Mouse (Mus musculus) MEL (cell line): Measurements from ENCODE around the gene Hba-x. TPM values are rescaled to one million over a fixed set of nuclear protein-coding genes. Genes with fewer than 3 reads are reported as not detected.

Experiments used
- DNase-seq: peaks from one replicate; pipeline ENCODE4 v3.0.0; 2011; ENCODE audit warnings: low read depth, low spot score
- H3K27ac ChIP-seq: 2 replicates; pipeline ENCODE4 v1.5.1; 2012; ENCODE audit warnings: low read depth, mild to moderate bottlenecking, control low read depth, low read length, moderate library complexity; ENCODE audit not compliant: control insufficient read depth
- H3K27me3 ChIP-seq, 2 experiments: fragments of 150-350 bp in 1 of 2; sonication (generic) in 1 of 2; 2 replicates each; pipeline ENCODE4 v1.6.1; 2012; ENCODE audit warnings: low read length in 2 of 2, mild to moderate bottlenecking in 2 of 2, improper control_type of control experiment in 1 of 2, moderate library complexity in 1 of 2; ENCODE audit not compliant: insufficient read depth in 2 of 2, control insufficient read depth in 1 of 2
- H3K36me3 ChIP-seq, 2 experiments: 2 replicates each; pipeline ENCODE4 v1.6.1; 2012 to 2014; ENCODE audit warnings: low read length in 2 of 2, improper control_type of control experiment in 1 of 2, inconsistent platforms in 1 of 2, mild to moderate bottlenecking in 1 of 2; ENCODE audit not compliant: insufficient read depth in 2 of 2, control insufficient read depth in 1 of 2
- H3K4me1 ChIP-seq, 2 experiments: fragments of 150-350 bp in 1 of 2; sonication (generic) in 1 of 2; 2 replicates each; pipeline ENCODE4 v1.6.1; 2012; ENCODE audit warnings: low read length in 2 of 2, improper control_type of control experiment in 1 of 2, mild to moderate bottlenecking in 1 of 2; ENCODE audit not compliant: insufficient read depth in 2 of 2, control insufficient read depth in 1 of 2
- H3K4me3 ChIP-seq, 2 experiments: fragments of 150-350 bp in 1 of 2; sonication (generic) in 1 of 2; 2 replicates each; pipeline ENCODE4 v1.5.1; 2012; ENCODE audit warnings: low read depth in 2 of 2, low read length in 2 of 2, mild to moderate bottlenecking in 2 of 2, moderate library complexity in 2 of 2, control low read depth in 1 of 2, improper control_type of control experiment in 1 of 2; ENCODE audit not compliant: control insufficient read depth in 1 of 2, insufficient read depth in 1 of 2
- H3K79me2 ChIP-seq: 2 replicates; pipeline ENCODE4 v1.6.1; 2012; ENCODE audit warnings: mild to moderate bottlenecking, low read length, moderate library complexity; ENCODE audit not compliant: control insufficient read depth, poor library complexity, insufficient read depth
- H3K9ac ChIP-seq: 2 replicates; pipeline ENCODE4 v1.6.1; 2012; ENCODE audit warnings: low read depth, mild to moderate bottlenecking, control low read depth, low read length, moderate library complexity; ENCODE audit not compliant: control insufficient read depth, poor library complexity, severe bottlenecking
- H3K9me3 ChIP-seq: fragments of 150-350 bp; sonication (generic); replicated peaks from 2 replicates; pipeline ENCODE4 v1.6.1; 2012; ENCODE audit warnings: mild to moderate bottlenecking, low read length, improper control_type of control experiment, moderate library complexity; ENCODE audit not compliant: insufficient read depth
- CTCF ChIP-seq, 3 experiments: IDR thresholded peaks in 2 of 3; conservative IDR thresholded peaks in 1 of 3; 2 replicates each; pipeline ENCODE4 v1.5.1; 2011 to 2012; ENCODE audit warnings: low read length in 3 of 3, low read depth in 2 of 3, mild to moderate bottlenecking in 2 of 3, improper control_type of control experiment in 1 of 3, inconsistent platforms in 1 of 3, mixed read lengths in 1 of 3, moderate library complexity in 1 of 3; ENCODE audit not compliant: control insufficient read depth in 1 of 3, insufficient read depth in 1 of 3, poor library complexity in 1 of 3, severe bottlenecking in 1 of 3
- E2F4 ChIP-seq: IDR thresholded peaks from 2 replicates; pipeline ENCODE4 v1.6.1; 2011; ENCODE audit warnings: low read depth, low read length, improper control_type of control experiment, borderline replicate concordance
- ELF1 ChIP-seq: IDR thresholded peaks from 2 replicates; pipeline ENCODE4 v1.6.1; 2014; ENCODE audit warnings: low read depth, mild to moderate bottlenecking, inconsistent platforms, low read length, improper control_type of control experiment, moderate library complexity
- ETS1 ChIP-seq: IDR thresholded peaks from 2 replicates; pipeline ENCODE4 v1.6.1; 2012; ENCODE audit warnings: low read depth, mild to moderate bottlenecking, inconsistent platforms, low read length, improper control_type of control experiment, moderate library complexity
- HCFC1 ChIP-seq: IDR thresholded peaks from 2 replicates; pipeline ENCODE4 v1.6.1; 2012; ENCODE audit warnings: low read depth, mild to moderate bottlenecking, inconsistent platforms, low read length, improper control_type of control experiment, moderate library complexity
- KAT2A ChIP-seq: conservative IDR thresholded peaks from 2 replicates; pipeline ENCODE4 v1.6.1; 2012; ENCODE audit warnings: low read depth, low read length, improper control_type of control experiment, inconsistent platforms
- MEF2A ChIP-seq: IDR thresholded peaks from 2 replicates; pipeline ENCODE4 v1.6.1; 2014; ENCODE audit warnings: low read depth, mild to moderate bottlenecking, inconsistent platforms, low read length, improper control_type of control experiment; ENCODE audit not compliant: poor library complexity, insufficient replicate concordance, severe bottlenecking; ENCODE audit errors: extremely low read depth
- MXI1 ChIP-seq: IDR thresholded peaks from 2 replicates; pipeline ENCODE4 v1.6.1; 2011; ENCODE audit warnings: mild to moderate bottlenecking, low read depth, low read length, improper control_type of control experiment
- NELFE ChIP-seq: IDR thresholded peaks from 2 replicates; pipeline ENCODE4 v1.6.1; 2011; ENCODE audit warnings: low read depth, low read length, improper control_type of control experiment
- POLR2AphosphoS2 ChIP-seq: IDR thresholded peaks from 2 replicates; pipeline ENCODE4 v1.6.1; 2011; ENCODE audit warnings: low read length, improper control_type of control experiment
- POLR2AphosphoS5 ChIP-seq: IDR thresholded peaks from 2 replicates; pipeline ENCODE4 v1.6.1; 2012; ENCODE audit warnings: low read depth, borderline replicate concordance, mild to moderate bottlenecking, inconsistent platforms, low read length, moderate library complexity, mixed read lengths
- RAD21 ChIP-seq: IDR thresholded peaks from 2 replicates; pipeline ENCODE4 v1.6.1; 2011; ENCODE audit warnings: mild to moderate bottlenecking, low read depth, low read length, improper control_type of control experiment
- SIN3A ChIP-seq: IDR thresholded peaks from 2 replicates; pipeline ENCODE4 v1.6.1; 2012; ENCODE audit warnings: low read length, improper control_type of control experiment, inconsistent platforms
- TAL1 ChIP-seq: IDR thresholded peaks from 2 replicates; pipeline ENCODE4 v1.6.1; 2012; ENCODE audit warnings: mild to moderate bottlenecking, inconsistent platforms, low read length, moderate library complexity, mixed read lengths
- TBP ChIP-seq: IDR thresholded peaks from 2 replicates; pipeline ENCODE4 v1.8.0; 2011; ENCODE audit warnings: low read depth, low read length, improper control_type of control experiment
- TCF12 ChIP-seq: IDR thresholded peaks from 2 replicates; pipeline ENCODE4 v1.6.1; 2014; ENCODE audit warnings: low read depth, mild to moderate bottlenecking, inconsistent platforms, low read length, improper control_type of control experiment, moderate library complexity
- ZKSCAN1 ChIP-seq: IDR thresholded peaks from 2 replicates; pipeline ENCODE4 v1.6.1; 2012; ENCODE audit warnings: low read depth, mild to moderate bottlenecking, inconsistent platforms, low read length, improper control_type of control experiment, moderate library complexity
- ZNF384 ChIP-seq: IDR thresholded peaks from 2 replicates; pipeline ENCODE4 v1.6.1; 2012; ENCODE audit warnings: low read depth, mild to moderate bottlenecking, inconsistent platforms, low read length, improper control_type of control experiment
- polyA plus RNA-seq, 2 experiments: library from polyadenylated mRNA; stranded (reverse) in 1 of 2; unstranded in 1 of 2; fragments of >175 nt in 1 of 2; fragments of >200 nt in 1 of 2; gene quantifications; 2 replicates each; pipeline versions ENCODE4 v1.2.1 to v1.2.4; 2012; ENCODE audit warnings: low replicate concordance in 2 of 2, low read depth in 1 of 2; ENCODE audit not compliant: insufficient read length in 2 of 2, insufficient read depth in 1 of 2, missing spikeins in 1 of 2
- total RNA-seq: library from RNA; depleted of rRNA; stranded (reverse); fragments of 300-350 nt; gene quantifications from 2 replicates; pipeline ENCODE4 v1.2.3, GENCODE M21; 2012

The Hba-x gene
- total and polyA plus RNA-seq, 3 experiments = 0.13 TPM; not detected in 2

DNA sequence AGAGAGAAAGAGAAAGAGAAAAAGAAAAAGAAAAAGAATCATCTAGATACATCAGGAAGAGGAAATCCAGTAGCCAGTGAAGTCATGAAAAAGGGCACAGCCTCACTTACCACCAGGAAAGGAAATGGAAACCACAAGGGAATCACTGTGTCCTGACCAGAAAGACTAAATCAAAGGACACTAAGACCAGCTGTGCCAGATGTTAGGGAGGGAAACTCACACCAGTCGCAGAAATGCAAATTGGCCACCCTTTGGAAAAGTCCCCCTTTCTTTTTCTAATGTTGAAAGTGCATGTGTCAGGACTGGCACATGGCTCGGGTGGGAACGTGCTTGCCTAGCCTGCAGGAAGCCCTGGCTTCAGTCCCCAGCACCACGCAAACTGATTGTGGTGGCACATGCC is 5.0 kb upstream of the Hba-x start:
- Histone ChIP-seq H3K4me1 (peaks cover 16 to 31% of the 10 kb centered on the region in 2 experiments), H3K27me3 (no peaks in the 10 kb centered on the region; a peak in 1 of 4 replicates), H3K79me2 (peaks cover 5% of the 10 kb centered on the region)

GRCm38 (mm10) chr11:32277736-32278457 is 1.7 kb downstream of the Hba-x start:
- DNase-seq = no peak
- no peak overlapping the region for H3K4me3 ChIP-seq
- no peaks in the 10 kb centered on the region for H3K79me2 ChIP-seq
- H3K36me3 ChIP-seq = peaks cover 0 to 5% of the 10 kb centered on the region in 2 experiments; a peak in 2 of 4 replicates
- H3K9ac ChIP-seq = no peak overlapping the region
- H3K9me3 ChIP-seq = no peaks in the 10 kb centered on the region
- H3K27me3 ChIP-seq = no peaks in the 10 kb centered on the region; a peak in 1 of 4 replicates
- peaks cover 2 to 13% of the 10 kb centered on the region in 2 experiments; a peak in 3 of 4 replicates for H3K4me1 ChIP-seq
- H3K27ac ChIP-seq = no peak overlapping the region
- no peak for TF ChIP-seq TBP
- no peak for TF ChIP-seq MEF2A
- no peak for TF ChIP-seq E2F4
- TF ChIP-seq ZNF384 = no peak
- TF ChIP-seq ELF1 = no peak
- TF ChIP-seq MXI1 = no peak
- no peak for TF ChIP-seq HCFC1
- TF ChIP-seq POLR2AphosphoS2 = no peak
- TF ChIP-seq TAL1 = no peak
- TF ChIP-seq ZKSCAN1 = no peak
- no peak for TF ChIP-seq KAT2A
- TF ChIP-seq ETS1 = no peak
- TF ChIP-seq SIN3A = no peak
- TF ChIP-seq TCF12 = no peak
- no peak for TF ChIP-seq CTCF (IDR thresholded peaks at IDR 0.05 in 2 of 3, conservative IDR thresholded peaks at IDR 0.05 in 1 of 3; ENCODE audit: control insufficient read depth in 1 of 3, insufficient read depth in 1 of 3, low read depth in 2 of 3, low read length in 3 of 3, poor library complexity in 1 of 3, severe bottlenecking in 1 of 3)
- TF ChIP-seq NELFE = no peak
- TF ChIP-seq POLR2AphosphoS5 = no peak
- TF ChIP-seq RAD21 = no peak

More for the DNA sequence above, 5.0 kb upstream of the Hba-x start:
- peaks cover 0 to 31% of the 10 kb centered on the region in 2 experiments; a peak in 2 of 4 replicates for H3K36me3 ChIP-seq
- TF ChIP-seq MEF2A (no peak), ETS1 (peak; percentile 77)
- TF ChIP-seq, all 39 proteins: peak for 1
- no peaks in the 10 kb centered on the region for H3K9me3 ChIP-seq
- H3K9ac ChIP-seq = no peak overlapping the region
- H3K27ac ChIP-seq = no peak overlapping the region
- no peak overlapping the region for H3K4me3 ChIP-seq
- peak; percentile 35 for DNase-seq
